Mouse (Mus musculus): ENCODE measurements at regions not wholly inside any gene's neighbourhood (a gene's known extent, or its start where the extent isn't known, plus 50 kb on each side); places are given as distances from the start of the nearest gene placed in this dataset.
"Not testable (repeated sequence)": the region's sequence is repeated elsewhere in the genome, so short reads cannot be mapped to it uniquely, and the experiment has no call there.

DNA sequence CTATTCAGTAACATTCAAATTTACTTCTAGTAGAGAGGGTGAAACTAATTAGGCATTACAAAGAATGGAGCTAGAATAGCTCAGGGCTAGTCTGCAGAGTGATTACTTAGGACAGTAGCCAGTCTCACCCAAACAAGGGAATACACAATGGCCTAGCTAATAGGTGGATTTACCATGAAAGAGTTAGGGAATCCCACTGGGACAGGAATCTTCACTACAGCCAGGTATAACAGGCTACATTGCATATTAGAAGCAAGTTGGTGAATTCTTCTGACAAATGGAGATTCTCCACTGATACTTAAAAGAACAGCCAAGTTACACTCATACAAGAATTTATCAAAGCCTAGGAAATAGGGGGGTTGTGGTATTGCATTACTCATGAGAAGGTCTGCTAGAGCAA lies 670.2 kb upstream of the Chrm3 start:
- intact Hi-C loops (cut with DNase I); DNase-seq: not testable (repeated sequence)

DNA sequence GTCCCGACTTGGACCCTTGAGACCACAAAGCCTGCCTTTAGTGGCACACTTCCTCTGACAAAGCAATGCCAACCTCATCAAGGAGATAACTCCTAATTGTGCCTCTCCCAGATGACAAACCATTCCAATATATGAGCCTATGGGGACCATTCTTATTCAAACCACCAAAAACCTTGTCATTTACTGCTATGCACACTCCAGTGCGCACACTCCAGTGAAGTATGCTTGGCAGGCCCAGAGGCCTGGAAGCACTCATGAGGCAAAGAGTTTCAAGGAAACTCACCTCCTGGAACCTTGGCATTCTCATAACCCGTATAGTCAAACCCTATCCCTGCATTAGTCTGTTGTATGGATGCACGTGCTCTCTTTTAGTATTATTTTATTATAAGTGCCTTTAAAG lies 669.7 kb upstream of the Chrm3 start:
- DNase-seq = no peak
- intact Hi-C loops (cut with DNase I) = no loop called here

DNA sequence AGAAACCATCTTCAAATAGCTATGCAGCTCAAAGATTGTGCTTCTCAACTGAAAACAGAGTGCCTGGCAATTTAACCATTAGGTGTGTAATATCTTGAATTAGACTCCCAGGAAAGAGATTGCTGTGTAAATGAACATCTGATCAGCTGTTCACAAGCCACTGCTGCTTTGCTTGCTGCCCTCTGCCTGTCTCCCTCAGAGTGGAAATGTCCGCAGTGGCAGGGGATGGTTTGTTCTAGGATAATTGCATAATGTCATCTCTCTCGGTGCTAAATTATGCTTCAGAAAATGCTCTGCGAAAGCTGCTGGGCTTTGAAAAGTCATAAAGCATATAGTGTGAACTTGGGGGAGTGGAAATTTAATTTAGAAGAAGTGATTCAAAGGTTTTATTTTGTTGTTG lies 665.3 kb upstream of the Chrm3 start:
- intact Hi-C loops (cut with DNase I) = no loop called here

GRCm38 (mm10) chr13:11024441-11024840 lies 663.8 kb upstream of the Chrm3 start:
- DNase-seq = no peak
- intact Hi-C loops (cut with DNase I) = no loop called here

More for the DNA sequence above, 665.3 kb upstream of the Chrm3 start:
- no peak for DNase-seq

DNA sequence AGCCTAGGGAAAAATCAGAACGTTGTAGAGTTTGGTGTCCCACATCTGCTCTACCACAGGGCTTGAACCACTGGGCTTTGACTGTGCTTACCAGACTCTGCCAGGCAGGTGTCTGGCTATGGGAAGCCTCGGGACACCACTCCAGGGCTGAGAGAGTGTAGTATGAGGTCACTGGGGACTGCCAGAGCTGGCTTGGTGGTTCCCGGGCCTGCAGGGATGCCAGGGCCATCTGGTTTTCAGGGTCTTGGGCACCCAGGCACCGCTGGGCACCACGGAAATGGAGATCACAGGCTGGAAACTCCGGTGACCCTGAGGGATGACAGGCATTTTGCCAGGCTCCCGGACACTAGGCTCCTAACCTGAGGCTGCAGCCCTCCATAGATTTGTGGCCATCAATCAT lies 656.9 kb upstream of the Chrm3 start:
- no peak for DNase-seq
- intact Hi-C loops (cut with DNase I) = no loop called here

- intact Hi-C loops (cut with DNase I) = no loop called here
- DNase-seq = no peak
These were observed 644.7 kb upstream of the Chrm3 start for GRCm38 (mm10) chr13:11005374-11005773.

DNA sequence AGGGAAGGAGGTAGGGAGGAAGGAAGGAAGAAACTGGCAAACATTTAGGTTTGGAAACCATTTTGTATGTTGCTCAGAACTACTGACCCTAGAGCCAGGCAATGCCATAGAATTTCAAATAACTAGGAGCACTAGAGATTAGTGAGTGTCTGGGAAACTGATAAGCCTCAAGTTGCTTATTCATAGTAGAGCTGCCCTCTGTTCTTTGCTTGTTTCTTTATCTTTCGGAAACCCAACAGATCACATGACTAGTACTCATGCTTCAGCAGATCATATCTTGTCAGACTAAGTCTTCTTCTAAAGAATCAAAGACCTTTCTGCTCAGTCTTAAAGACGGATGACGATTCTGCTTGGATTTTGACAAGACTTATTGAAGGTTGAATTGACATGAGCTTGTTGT lies 630.5 kb upstream of the Chrm3 start:
- intact Hi-C loops (cut with DNase I) = no loop called here
- DNase-seq = no peak

DNA sequence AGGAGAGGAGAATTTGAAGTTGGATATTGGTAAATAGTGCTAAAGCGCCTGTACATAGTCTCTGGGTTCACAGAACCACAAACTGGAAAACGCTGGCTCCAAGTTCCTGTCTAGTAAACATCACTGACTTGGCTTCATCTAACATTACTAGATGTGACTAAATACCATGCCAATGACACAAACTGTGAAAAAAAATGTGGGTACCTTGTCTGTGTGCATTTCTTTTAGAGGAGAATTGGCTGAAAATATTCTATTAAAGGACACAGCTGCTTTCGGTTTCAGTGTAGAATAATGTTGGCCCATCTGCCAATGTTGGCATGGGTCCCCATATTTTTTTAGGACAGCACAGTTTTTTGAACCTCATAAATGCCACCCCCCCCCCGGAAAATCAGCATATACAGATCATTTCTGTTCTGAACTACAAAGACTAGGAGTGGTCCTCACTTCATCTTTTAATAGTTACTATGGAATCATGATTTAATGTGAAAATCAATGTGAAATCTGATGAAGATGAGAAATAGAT lies 629.9 kb upstream of the Chrm3 start:
- no peak for DNase-seq
- intact Hi-C loops (cut with DNase I) = no loop called here

DNA sequence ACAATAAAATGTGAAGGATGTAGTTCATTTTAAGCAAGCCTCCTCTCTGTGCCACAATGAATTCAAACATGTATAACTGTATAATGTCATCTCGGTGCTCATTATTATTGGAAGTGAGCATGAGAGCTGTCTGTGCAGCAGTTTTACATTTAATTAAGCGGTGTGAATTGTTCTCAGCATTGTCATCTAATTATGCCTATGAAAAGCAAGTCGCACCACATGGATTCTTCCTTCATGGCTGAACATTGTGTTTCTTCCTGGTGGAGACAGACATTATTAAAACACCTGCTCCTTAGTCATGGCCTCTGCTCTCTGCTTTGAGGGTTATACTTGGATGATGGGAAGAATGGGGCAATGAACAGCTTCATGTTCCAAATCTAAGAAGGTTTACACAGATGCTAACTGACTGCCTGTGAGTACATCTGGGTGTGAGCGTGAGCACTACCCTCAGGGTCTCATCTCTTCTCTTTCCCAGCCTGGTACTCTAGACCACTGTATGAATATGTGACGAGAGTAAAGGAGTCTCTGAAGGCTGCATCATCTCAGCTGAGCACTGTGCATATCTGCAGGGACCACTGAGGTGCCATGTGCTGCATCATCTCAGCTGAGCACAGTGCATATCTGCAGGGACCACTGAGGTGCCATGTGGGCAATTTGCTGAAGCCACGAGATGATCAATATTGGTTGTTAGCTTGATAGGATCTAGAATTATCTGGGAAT lies 628.6 kb upstream of the Chrm3 start:
- DNase-seq = no peak
- intact Hi-C loops (cut with DNase I) = no loop called here

DNA sequence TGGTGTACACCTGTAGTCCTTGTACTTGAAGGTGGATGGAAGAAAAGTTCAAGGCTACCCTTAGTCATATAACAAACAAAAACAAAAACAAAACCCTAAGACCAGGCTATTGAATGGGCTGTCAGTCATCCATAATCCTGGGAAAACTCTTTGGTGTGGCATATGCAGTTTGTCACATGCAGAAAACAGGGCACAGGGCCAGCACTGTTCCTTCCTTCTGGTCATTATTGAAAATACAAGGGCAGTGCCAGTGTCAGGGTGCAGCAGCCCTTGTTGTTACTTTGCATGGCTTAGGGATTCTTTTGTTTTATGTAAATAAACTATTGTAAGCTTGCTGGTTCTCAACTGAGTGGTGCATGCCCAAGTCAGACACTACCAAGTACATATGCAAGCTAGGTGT lies 623.1 kb upstream of the Chrm3 start:
- intact Hi-C loops (cut with DNase I) = no loop called here

GRCm38 (mm10) chr13:10982543-10982942 lies 621.9 kb upstream of the Chrm3 start:
- intact Hi-C loops (cut with DNase I) = no loop called here
- no peak for DNase-seq

More for the DNA sequence above, 623.1 kb upstream of the Chrm3 start:
- DNase-seq = no peak

DNA sequence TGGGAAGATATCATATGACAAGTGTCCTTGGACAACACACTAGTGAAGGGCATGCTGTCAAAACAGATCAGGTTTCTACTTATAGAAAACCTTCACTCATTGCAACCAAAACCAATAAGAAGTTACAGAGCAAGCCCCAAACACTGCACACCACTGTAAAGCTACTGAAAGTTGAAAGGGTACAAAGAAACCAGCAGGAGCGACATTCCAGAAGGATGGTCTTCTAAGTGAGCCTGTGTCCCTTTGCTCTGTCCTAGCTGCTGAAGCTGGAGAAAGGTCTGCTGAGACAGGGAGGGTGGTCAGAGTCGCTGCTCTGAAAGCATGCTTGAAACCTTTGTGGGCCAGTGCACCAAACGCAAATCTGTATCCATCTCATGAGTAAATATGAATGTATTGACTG lies 611.3 kb upstream of the Chrm3 start:
- no peak for DNase-seq
- intact Hi-C loops (cut with DNase I) = no loop called here

DNA sequence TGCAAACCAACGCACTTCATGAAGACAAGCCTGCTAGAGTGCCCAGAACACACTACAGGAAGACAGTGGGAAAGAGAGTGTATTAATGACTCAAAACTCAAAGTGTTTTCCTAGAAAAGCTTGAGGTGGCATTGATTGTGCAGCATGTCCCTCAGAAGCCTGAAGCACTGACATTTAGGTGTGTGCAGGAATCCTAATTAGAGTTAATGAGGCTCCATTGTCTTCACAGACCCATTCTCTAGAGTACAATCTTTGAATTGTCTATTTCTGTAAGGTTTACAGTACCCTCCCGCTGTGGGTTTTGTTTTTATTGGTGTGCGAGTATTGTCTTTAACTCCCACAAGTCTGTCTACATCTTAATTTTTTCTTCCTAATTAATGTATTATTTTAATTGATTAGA lies 610.1 kb upstream of the Chrm3 start:
- intact Hi-C loops (cut with DNase I) = no loop called here
- no peak for DNase-seq

DNA sequence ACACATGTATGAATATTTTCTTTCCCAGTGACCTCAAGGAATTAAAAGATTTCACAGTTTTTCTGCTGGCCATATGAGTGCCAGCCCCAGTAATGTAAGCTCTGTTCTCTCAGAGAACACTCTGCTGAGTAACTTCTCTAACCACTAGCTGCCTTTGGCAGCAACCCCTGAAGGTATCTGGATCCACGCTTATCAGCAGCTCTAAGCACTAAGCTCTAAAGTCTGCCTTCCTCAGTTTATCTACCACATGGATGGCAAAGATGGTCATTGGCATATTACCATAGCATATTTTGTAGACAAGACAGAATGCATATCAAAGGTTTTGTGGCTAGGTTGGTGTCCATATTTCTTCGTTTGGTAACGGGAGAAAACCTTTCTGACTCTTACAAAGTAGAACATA lies 592.3 kb upstream of the Chrm3 start:
- DNase-seq = no peak
- intact Hi-C loops (cut with DNase I) = no loop called here

GRCm38 (mm10) chr13:10950658-10951057 lies 590.0 kb upstream of the Chrm3 start:
- intact Hi-C loops (cut with DNase I); DNase-seq: not testable (repeated sequence)

DNA sequence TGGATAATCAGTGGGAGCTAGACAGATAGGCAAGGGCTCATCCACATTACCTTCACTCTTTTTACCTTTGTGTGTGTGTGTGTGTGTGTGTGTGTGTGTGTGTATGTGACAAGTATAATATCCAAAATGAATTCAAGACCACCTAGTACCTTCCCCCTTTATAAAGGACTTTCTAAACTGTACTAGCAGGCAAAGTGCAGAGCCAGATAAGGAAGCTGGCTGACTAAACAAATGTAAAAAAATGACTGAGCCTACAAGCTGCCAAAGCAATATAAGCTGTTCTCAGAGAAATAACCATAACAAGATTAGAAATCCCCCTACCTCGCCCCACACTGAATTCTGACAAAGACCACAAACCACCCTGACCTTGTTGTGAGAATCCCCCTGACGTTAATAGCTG lies 586.8 kb upstream of the Chrm3 start:
- no peak for DNase-seq
- intact Hi-C loops (cut with DNase I) = no loop called here

DNA sequence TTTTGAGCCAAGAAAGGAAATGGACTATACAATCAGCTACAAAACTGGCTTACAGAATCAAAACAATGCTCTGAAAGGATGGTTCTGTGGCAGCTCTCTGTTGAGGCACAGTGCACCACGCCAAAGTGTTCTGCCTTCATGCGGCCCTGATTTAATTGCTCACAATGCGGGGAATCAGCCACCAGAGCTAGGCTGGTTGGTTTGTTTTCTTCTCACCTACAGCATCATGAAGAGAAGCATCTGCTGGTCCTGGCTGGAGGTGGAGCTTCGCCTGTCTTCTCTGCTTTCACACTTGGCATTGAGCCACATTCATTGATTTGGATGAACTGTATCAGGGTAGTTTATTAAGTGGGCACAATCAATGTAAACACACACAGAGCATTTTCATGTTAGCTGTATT lies 583.2 kb upstream of the Chrm3 start:
- intact Hi-C loops (cut with DNase I) = no loop called here
- no peak for DNase-seq

GRCm38 (mm10) chr13:10942031-10942655 lies 581.5 kb upstream of the Chrm3 start:
- intact Hi-C loops (cut with DNase I) = no loop called here
- DNase-seq = peak; percentile 10 to 56

- DNase-seq = no peak
- intact Hi-C loops (cut with DNase I) = no loop called here
These were observed 577.6 kb upstream of the Chrm3 start for GRCm38 (mm10) chr13:10938233-10938632.

- DNase-seq = no peak
These were observed 570.1 kb upstream of the Chrm3 start for GRCm38 (mm10) chr13:10930741-10931140.

DNA sequence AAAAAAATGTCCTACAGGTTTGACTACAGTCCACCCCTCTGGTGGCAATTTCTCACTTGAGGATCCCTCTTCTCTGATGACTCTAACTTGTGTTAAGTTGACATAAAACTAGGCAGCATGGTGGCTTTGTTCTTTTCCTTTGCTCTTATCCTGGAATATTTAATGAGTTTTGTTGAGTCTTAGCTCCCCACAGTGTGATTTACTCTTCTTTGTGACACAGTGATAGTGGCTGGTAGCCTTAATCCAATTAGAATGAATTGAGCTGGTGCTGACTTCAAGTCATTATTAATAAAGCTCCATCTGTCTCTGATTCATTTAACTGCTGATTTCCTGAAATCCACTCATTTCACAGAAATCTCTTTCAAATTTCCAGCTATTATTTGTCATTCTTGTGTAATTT lies 553.7 kb upstream of the Chrm3 start:
- no peak for DNase-seq
- intact Hi-C loops (cut with DNase I) = no loop called here

More at GRCm38 (mm10) chr13:10930741-10931140, 570.1 kb upstream of the Chrm3 start:
- intact Hi-C loops (cut with DNase I) = no loop called here

- intact Hi-C loops (cut with DNase I) = no loop called here
These were observed 548.6 kb upstream of the Chrm3 start for GRCm38 (mm10) chr13:10909122-10909751.

More at GRCm38 (mm10) chr13:10909122-10909751, 548.6 kb upstream of the Chrm3 start:
- peak; percentile 1 to 16 for DNase-seq

All from heart, postnatal 14 days (tissue).